10 mouse cellular contexts compared by ENCODE assay signal in the genomic region with DNA sequence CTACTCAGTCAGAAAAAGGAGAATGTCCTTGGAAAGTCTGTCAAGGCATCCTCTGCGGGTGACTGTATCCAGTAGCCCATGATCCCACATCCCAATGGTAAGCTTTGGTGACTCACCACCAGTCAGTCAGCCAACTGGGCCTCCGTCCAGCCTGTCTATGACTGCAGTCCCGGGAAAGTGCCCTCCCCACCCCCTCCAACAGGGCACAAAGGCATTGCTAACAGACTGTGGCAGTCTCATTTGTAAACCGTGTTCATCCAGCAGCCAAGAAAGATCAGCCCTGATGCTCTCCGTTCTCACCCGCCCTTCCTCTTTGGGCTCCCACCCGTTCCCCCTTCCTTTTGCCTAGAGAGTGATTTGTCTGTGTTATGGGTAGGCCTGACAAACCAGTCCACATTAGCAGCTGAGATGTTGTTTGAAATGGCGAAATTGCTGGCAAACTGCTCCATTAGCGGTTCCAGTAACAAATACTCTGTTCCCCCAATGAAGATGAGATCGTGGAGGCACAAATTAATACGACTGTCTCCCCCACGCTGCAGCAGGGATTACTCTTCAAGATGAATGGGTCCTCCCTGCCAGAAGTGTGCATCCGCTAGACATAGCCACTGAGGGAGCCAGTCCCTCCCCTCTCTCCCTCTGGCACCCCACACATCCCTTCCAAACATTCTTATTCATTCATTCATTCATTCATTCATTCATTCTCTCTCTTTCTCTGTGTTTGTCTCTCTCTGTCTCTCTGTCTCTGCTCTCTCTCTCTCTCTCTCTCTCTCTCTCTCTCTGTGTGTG.
DNase-seq lines count a peak whose midpoint lies in the region; ATAC-seq and TF ChIP-seq lines count a peak whose summit lies in the region.
"Had no signal": no experiment of that assay in that cellular context is flagged by ENCODE, and none has a peak within 500 bp of the region (broad histone marks: within the 10 kb centered on the region; RNA-seq: fewer than 3 reads in every experiment).

No protein-coding gene starts in this region.

- no peak; the same call in 1 of the 2 replicates for TF ChIP-seq CTCF in layer of hippocampus, adult 2 months (conservative IDR thresholded peaks at IDR 0.05)

- no peak overlapping the region for H3K27ac ChIP-seq in heart, embryonic 10.5 days
- H3K27ac ChIP-seq in heart, embryonic 15.5 days = no peak overlapping the region
- no peak overlapping the region for H3K27ac ChIP-seq in layer of hippocampus, adult 2 months
- H3K27ac ChIP-seq: embryonic facial prominence, embryonic 13.5 days had no signal

- DNase-seq in heart, adult 18-20 months = peak; percentile 87
- DNase-seq in heart, embryonic 10.5 days (ENCODE audit: low spot score) = no peak
- DNase-seq in cerebellum, postnatal 36 days = peak; percentile 96 to 97
- DNase-seq in layer of hippocampus, adult 2 months (ENCODE audit: low spot score in 2 of 2) = peak; percentile 81 to 84
- peak; percentile 78 for DNase-seq in lung, postnatal 36 days
- DNase-seq in testis, postnatal 10 days (ENCODE audit: low spot score) = peak; percentile 86
- DNase-seq in embryo, embryonic 11 days = no peak

- no peaks in the 10 kb centered on the region for H3K27me3 ChIP-seq in heart, embryonic 10.5 days (ENCODE audit: insufficient read depth, poor library complexity, severe bottlenecking)
- no peaks in the 10 kb centered on the region for H3K27me3 ChIP-seq in heart, embryonic 15.5 days
- H3K27me3 ChIP-seq: CH12.LX; embryonic facial prominence, embryonic 13.5 days had no signal

- peak; percentile 76 for ATAC-seq in heart, embryonic 15.5 days (replicated peaks; ENCODE audit: insufficient number of reproducible peaks, insufficient read depth, low FRiP score, low read depth)

- H3K4me1 ChIP-seq in heart, embryonic 10.5 days = no peaks in the 10 kb centered on the region
- H3K4me1 ChIP-seq in heart, embryonic 15.5 days (replicated peaks) = 0 out of 2 replicates have a peak, but pooled peaks cover 3% of the 10 kb centered on the region

- no peaks in the 10 kb centered on the region for H3K9me3 ChIP-seq in heart, embryonic 10.5 days
- no peaks in the 10 kb centered on the region for H3K9me3 ChIP-seq in heart, embryonic 15.5 days (replicated peaks)
- H3K9me3 ChIP-seq: embryonic facial prominence, embryonic 13.5 days had no signal

- WGBS in heart, embryonic 10.5 days = 77% methylated on average over 13 of the region's 13 CpGs
- WGBS in heart, embryonic 15.5 days = 59% methylated on average over 13 of the region's 13 CpGs

- no peak overlapping the region for H3K4me2 ChIP-seq in heart, embryonic 15.5 days
- H3K4me2 ChIP-seq: embryonic facial prominence, embryonic 13.5 days had no signal

- no peak overlapping the region for H3K4me3 ChIP-seq in heart, embryonic 10.5 days
- no peak overlapping the region for H3K4me3 ChIP-seq in heart, embryonic 15.5 days
- H3K4me3 ChIP-seq in layer of hippocampus, adult 2 months = no peak overlapping the region
- H3K4me3 ChIP-seq: embryonic facial prominence, embryonic 13.5 days had no signal

- H3K9ac ChIP-seq in heart, embryonic 15.5 days = no peak overlapping the region
- H3K9ac ChIP-seq: embryonic facial prominence, embryonic 13.5 days had no signal

- H3K36me3 ChIP-seq in heart, embryonic 10.5 days = peaks cover 23% of the 10 kb centered on the region
- H3K36me3 ChIP-seq in heart, embryonic 15.5 days = no peaks in the 10 kb centered on the region

Comparison
In these comparisons a context has a peak if more than half of its experiments do, and no peak if none do; other contexts are left out.
1. DNase-seq: peak in heart, adult 18-20 months (2 of 2), cerebellum, postnatal 36 days (2 of 2), layer of hippocampus, adult 2 months (2 of 2), lung, postnatal 36 days (single experiment) and testis, postnatal 10 days (single experiment); none in heart, embryonic 10.5 days (single experiment) and embryo, embryonic 11 days (single experiment).